Mouse (Mus musculus) right cerebral cortex, adult 18-20 months (tissue): ENCODE measurements around the gene Prdm11.

Source experiments
- DNase-seq: peaks from one replicate; pipeline ENCODE4 v3.0.0; 2022; ENCODE audit warnings: mixed read lengths

The Prdm11 gene

GRCm38 (mm10) chr2:93045818-93046508, at the start of gene Prdm11:
Gene Prdm11 (minus strand): TSS chr2:93046167.
- DNase-seq, result no peak

DNA sequence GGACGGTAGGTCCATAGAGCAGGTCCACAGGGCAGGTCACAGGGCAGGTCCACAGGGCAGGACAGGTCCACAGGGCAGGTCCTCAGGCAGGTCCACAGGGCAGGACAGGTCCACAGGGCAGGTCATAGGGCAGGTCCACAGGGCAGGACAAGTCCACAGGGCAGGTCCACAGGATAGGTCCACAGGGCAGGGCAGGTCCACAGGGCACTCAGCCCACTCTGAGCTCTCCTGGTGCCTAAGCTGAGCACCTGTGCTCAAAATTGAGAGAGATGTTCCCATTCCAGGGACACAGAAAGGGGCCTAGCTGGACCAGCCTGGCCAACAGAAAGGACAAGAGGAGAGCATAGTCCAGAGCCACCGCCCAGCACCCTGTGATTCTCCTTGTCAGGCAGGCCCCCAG, 46.4 kb upstream of the Prdm11 start:
- no peak for DNase-seq

- DNase-seq, result no peak
Measured at GRCm38 (mm10) chr2:93091679-93092078, 45.7 kb upstream of the Prdm11 start.

- DNase-seq, result no peak
Measured at GRCm38 (mm10) chr2:93089379-93090089, 43.6 kb upstream of the Prdm11 start.

DNA sequence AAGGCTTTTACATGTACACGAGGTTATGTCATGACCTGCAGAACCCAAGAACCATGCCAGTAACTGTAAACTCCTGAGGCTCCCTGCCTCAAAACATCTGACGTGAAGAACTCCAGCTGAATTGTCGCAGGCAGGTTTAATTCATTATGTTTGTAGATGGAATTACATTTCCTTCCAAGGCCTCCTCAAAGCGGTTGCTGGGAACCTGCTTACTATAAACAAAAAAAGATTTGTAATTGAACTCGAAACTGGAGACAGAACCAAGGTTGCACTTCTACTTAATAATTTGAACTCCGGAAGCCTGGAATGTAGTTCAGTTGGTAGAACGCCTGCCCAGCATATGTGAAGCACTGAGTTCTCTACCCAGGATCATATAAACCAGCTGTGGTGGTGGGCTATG, 42.0 kb upstream of the Prdm11 start:
- no peak for DNase-seq

GRCm38 (mm10) chr2:93085291-93086027, 39.5 kb upstream of the Prdm11 start:
- DNase-seq, result peak; percentile 92

DNA sequence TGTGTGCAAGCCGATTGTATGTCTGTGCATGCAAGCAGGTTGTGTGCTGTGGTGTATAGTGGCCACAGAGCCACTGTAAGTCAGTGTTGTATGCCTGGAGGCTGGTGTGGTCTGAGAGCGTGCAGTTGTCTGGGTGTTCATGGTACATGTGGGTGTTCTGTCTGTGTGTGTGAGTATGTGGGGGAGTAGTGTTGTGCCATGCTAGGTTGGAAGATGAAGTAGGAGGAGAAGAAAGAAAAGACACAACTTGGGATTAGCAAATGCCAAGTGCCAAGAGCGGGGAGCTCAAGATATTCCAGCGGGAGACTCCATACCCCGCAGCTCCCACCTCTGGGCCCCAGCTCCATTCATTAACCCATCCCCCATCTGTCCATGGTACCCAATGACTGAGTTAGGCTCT, 38.5 kb upstream of the Prdm11 start:
- peak; percentile 54 for DNase-seq

- DNase-seq, result no peak
Measured at GRCm38 (mm10) chr2:93083317-93083716, 37.4 kb upstream of the Prdm11 start.

GRCm38 (mm10) chr2:93082846-93083245, 36.9 kb upstream of the Prdm11 start:
- DNase-seq, result no peak

DNA sequence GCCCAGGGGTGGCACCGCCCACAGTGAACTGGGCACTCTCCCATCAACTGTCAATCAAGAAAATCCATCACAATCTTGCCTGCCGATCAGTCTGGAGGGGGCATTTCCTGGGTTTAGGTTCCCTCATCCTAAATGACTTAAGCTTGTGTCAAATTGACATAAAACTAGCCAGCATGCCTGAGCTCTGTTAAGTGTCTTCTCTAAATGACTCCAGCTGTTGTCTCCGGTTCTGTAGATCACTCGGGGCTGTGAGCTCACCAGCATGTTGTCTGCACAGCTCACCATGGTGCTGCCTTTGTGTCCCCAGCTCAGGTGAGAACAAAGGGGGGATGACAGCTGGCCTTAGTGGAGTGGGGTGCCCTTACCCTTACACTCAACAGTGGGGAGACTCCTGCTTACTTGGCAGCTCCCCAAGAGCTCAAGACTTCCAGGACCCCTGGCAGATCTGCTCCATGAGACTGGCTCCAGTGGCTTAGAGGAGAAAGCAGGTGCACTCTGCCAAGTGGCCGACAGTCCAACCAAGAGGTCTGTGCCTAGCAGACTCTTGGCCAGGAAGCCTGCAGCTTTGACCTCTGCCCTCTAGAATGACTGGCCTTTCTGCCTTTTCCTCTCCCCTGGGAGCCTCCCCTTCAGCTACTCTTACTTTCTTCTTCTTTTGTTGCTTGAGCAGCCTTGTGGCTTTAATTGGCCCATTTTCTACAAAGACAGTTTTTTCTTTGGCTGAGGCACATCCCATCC, 35.1 kb upstream of the Prdm11 start:
- no peak for DNase-seq

DNA sequence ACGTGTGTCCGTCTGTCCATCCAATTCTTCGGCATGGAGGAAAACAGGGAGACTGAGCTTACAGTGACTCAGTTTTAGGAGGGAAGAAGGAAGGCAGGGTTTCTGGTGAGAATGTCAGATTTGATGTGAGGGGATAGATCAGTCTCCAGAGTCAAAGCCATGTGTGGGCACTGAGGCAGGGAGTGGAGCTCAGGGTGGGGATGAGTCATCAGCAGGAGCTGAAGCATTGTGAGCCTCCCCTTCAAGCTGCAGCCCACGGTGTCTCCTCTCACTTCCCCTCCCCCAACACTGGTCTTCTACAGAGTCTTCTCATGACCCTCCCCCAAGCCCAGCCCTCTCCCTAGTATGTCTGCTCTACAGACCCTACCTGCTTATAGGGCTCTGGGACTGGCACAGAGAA, 33.4 kb upstream of the Prdm11 start:
- peak; percentile 61 for DNase-seq

- DNase-seq, result no peak
Measured at GRCm38 (mm10) chr2:93076578-93076955, 30.6 kb upstream of the Prdm11 start.

- DNase-seq, result peak; percentile 65
Measured at GRCm38 (mm10) chr2:93075738-93076577, 30.0 kb upstream of the Prdm11 start.

DNA sequence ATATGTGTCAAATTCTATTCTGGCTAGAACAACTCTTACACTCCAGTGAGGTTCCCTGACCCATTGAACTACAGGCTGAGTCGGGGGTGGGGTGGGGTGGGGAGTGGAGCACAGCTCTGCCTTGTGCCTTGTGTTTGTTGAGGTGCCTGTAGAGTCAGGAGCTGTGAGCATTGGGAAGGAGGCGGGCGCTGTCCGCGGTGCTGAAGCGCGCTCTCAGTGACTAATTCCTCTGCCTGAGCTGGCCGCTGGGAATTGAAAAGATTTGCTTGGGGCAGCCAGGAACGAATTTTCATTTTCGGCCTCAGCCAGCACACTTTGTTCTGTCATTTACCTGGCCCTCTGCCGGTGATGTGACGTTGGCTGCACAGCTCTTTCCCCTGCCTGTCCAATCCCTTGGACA, 25.7 kb upstream of the Prdm11 start:
- DNase-seq, result peak; percentile 55

DNA sequence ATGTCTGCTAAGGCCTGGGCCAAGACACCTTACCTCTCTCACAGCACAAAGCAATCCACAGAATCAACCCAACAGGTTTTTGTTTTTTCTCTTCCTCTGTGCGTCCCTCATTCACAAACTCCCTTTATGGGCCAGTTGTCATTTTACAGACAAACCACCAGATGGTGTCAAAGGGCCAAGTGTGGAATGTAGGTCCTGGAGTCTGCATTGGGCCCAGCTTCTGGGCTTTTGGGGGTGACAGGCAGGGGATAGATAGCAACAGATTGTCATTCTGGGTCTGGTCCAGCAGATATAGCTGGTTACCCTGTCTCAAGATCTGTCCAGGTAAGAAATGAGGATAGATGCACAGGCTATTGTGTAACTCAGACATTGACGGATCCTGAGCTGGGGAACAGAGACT, 23.0 kb upstream of the Prdm11 start:
- no peak for DNase-seq

DNA sequence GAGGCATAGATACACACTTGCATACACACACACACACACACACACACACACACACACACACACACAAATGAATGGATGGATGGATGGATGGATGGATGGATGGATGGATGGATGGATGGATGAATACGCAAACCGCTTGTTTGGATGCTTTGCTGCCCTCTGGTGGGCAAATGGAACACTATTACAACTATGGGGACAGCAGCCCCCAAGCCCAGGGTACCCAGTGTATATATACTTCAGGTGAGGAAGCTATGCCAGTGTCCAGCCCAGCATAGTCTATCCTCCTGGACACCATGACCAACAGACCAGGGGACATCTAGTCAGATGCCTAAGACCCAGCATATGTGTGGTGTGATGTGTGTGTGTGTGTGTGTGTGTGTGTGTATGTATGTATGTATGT, 17.4 kb upstream of the Prdm11 start:
- DNase-seq, result peak; percentile 47

- no peak for DNase-seq
Measured at GRCm38 (mm10) chr2:93051873-93052272, 5.9 kb upstream of the Prdm11 start.

- DNase-seq, result no peak
Measured at GRCm38 (mm10) chr2:93048601-93049323, 2.8 kb upstream of the Prdm11 start.

DNA sequence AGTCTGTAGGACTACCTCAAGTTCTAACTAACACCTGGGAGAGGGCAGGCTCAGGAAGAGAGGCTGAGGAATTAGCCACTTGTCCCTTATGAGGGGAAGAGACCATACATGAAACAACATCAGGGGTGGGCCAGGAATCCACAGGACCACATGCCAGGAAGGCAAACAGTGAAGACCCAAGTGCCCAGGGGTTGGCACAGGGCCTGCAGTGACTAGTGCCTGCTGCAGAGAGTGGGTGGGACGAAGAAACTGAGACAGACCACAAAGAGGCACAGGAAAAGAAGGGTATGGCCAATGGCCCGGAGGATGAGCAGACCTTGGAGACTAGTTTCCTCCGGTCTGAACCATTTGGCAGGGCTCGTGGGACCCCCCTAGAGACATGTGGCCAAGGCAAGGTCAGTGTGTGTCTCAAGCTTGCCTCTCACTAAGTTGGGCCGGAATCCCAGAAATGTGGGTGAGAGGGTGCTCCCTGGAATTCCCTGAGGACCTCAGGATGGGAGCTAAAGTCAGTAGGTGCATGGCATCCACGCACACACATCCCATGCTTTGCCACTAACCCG, 1.6 kb upstream of the Prdm11 start:
- DNase-seq, result no peak

GRCm38 (mm10) chr2:93047036-93047435, 1.1 kb upstream of the Prdm11 start:
- DNase-seq, result no peak

DNA sequence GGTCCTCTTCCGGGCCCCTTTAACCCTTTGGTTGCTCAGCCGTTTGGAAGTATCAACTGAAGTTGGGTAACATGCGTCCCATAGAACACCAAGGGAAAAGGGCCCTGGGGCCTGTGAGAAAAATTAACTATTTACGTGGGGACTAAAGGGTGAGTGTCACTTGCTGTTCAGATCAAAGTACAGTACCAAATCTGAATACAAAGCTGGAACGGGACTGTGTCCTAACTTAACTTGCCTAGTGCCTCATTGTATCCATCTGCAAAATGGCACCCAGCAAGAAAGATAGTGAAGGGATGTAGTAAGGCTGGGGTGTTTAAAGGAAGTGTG, 505 bp upstream of the Prdm11 start:
- DNase-seq, result no peak
